Mouse (Mus musculus) neural tube, embryonic 12.5 days (tissue): Measurements from ENCODE around the gene Fam98c. TPM values are rescaled to one million over a fixed set of nuclear protein-coding genes. Genes with fewer than 3 reads are reported as not detected.
"Not testable (repeated sequence)": the region's sequence is repeated elsewhere in the genome, so short reads cannot be mapped to it uniquely, and the experiment has no call there.

Experiments
- ATAC-seq: fragments of 200-750 bp; cut with Nextera tagmentation; 2 replicates; pipeline ENCODE4 v1.8.0; 2017; ENCODE audit warnings: low read depth, mild to moderate bottlenecking, moderate TSS enrichment, moderate library complexity; ENCODE audit not compliant: low FRiP score
- H3K27ac ChIP-seq: fragments of 300-500 bp; sonication (generic); 2 replicates; pipeline ENCODE4 v1.5.1; 2016
- H3K27me3 ChIP-seq: fragments of 300-500 bp; sonication (generic); replicated peaks from 2 replicates; pipeline ENCODE4 v1.6.1; 2016; ENCODE audit warnings: mild to moderate bottlenecking
- H3K36me3 ChIP-seq: fragments of 300-500 bp; sonication (generic); 2 replicates; pipeline ENCODE4 v1.6.1; 2016; ENCODE audit warnings: mild to moderate bottlenecking
- H3K4me1 ChIP-seq: fragments of 300-500 bp; sonication (generic); 2 replicates; pipeline ENCODE4 v1.6.1; 2016
- H3K4me2 ChIP-seq: fragments of 300-500 bp; sonication (generic); replicated peaks from 2 replicates; pipeline ENCODE4 v1.6.1; 2016; ENCODE audit warnings: mild to moderate bottlenecking
- H3K4me3 ChIP-seq: fragments of 300-500 bp; sonication (generic); 2 replicates; pipeline ENCODE4 v1.5.1; 2016
- H3K9ac ChIP-seq: fragments of 300-500 bp; sonication (generic); 2 replicates; pipeline ENCODE4 v1.6.1; 2016; ENCODE audit warnings: mild to moderate bottlenecking
- H3K9me3 ChIP-seq: fragments of 300-500 bp; sonication (generic); 2 replicates; pipeline ENCODE4 v1.6.1; 2016; ENCODE audit warnings: mild to moderate bottlenecking
- WGBS: fragments of 180-500 bp; shearing (Covaris S2); methylation state at CpG from one replicate; pipeline ENCODE4 v1.1.7; 2016; 5-methylcytosine and 5-hydroxymethylcytosine counted together
- polyA plus RNA-seq: library from polyadenylated mRNA; unstranded; fragments of >200 nt; fragmentation: Nextera tagmentation; extraction: Ambion mirVana; gene quantifications from 2 replicates; pipeline ENCODE4 v1.2.1, GENCODE M21; 2016

Fam98c gene
- 30.8 and 33.7 TPM in 2 replicates for polyA plus RNA-seq

DNA sequence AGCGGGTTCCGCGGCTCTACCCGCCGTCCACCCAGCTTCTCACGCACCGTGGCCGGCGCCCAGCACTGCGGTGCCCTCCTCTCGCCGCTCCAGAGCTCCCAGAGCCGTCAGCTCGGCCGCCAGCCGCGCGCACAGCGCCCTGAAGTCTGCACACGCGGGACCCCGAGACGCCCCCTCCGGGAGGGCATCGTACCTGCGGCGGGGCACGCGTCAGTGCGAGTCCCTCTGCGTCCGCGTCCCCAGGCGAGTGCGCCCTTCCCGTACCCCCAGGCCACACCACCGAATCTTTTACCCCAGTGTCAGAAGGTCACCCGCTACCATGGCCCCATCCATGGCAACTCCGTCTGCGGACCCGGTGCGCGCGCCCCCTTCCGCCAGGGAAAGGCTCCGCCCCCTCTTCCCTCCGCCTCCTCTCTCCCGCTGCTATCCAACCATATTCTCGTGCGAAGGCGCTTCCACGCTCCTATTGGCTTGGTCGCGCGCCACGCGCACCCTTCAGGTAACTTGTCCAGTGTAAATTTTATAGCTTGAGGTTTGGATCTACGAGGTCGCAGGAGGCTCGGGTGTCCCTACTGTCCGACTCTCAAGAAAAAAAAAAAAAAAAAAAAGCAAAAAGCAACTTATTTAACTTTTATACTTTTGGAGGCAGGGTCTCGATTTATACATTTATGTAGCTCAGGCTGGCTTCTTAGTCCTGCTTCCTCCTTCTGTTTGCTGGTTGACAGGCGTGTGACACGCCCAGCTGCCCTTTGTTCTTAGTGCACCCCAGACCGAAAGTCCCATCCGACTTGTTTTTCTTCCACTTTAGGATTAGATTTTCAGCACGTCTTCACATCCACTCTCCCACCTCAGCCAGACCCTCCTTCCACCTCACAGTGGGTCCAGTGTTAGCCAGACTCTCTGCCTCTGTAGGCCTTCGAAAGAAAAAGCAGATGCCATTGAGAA is at the start of gene Fam98c:
Fam98c (minus strand) TSS at position 397 of the 945 bp plus-strand sequence.
- peak; percentile 83 for ATAC-seq
- peak within 1 kb of the TSS; percentile 77 for H3K4me3 ChIP-seq
- H3K9me3 ChIP-seq = peaks cover 4% of the 10 kb centered on the region; the same call in 1 of the 2 replicates
- peaks cover 8% of the 10 kb centered on the region; the same call in 1 of the 2 replicates for H3K36me3 ChIP-seq
- WGBS = 3% methylated on average over 68 of the region's 68 CpGs
- peak within 1 kb of the TSS; percentile 87 for H3K27ac ChIP-seq
- peaks cover 4% of the 10 kb centered on the region; the same call in 1 of the 2 replicates for H3K4me1 ChIP-seq
- peak within 1 kb of the TSS; percentile 82 for H3K9ac ChIP-seq
- peaks cover 24% of the 10 kb centered on the region for H3K27me3 ChIP-seq
- H3K4me2 ChIP-seq = peak within 1 kb of the TSS; percentile 98

DNA sequence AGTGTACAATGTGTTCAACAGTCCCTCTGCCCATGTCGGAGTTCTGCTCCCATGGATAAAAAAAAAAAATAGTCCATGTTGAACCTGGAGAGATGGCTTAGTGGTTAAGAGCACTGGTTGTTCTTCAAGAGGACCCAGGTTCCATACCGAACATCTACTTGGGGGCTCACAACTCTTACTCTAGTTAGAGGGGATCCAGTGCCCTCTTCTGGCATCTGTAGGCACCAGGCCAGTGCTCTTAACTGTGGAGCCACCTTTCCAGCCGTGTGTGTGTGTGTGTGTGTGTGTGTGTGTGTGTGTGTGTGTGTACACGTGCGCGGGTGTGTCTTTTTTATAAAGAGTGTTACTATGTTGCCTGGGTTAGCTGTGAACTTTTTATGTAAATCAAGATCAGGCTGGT is 46.5 kb upstream of the Fam98c start:
- Histone ChIP-seq H3K27me3 (no peaks in the 10 kb centered on the region), H3K36me3 (no peaks in the 10 kb centered on the region), H3K4me2 (no peak overlapping the region), H3K27ac (no peak overlapping the region), H3K9ac (no peak overlapping the region), H3K9me3 (no peaks in the 10 kb centered on the region), H3K4me1 (no peaks in the 10 kb centered on the region), H3K4me3 (no peak overlapping the region)
- 87% methylated on average over 6 of the region's 6 CpGs for WGBS
- ATAC-seq = no peak

DNA sequence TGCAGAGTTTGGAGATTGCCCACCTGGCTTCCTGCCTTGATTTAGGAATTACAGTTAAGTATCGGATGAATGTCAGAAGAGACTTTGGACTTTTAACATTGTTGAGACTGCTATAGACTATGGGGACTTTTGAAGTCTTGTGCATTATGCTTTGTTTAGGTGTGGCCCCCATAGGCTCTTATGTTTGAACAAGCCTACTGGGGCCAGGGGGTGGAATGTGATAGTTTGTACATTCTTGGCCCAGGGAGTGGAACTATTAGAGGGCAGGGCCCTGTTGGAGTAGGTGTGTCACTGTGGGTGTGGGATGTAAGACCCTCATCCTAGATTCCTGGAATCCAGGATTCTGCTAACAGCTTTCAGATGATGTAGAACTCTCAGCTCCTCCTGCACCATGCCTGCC is 38.2 kb upstream of the Fam98c start:
- WGBS = 96% methylated on average over 1 of the region's 1 CpGs
- ATAC-seq, H3K9me3 ChIP-seq: not testable (repeated sequence)

DNA sequence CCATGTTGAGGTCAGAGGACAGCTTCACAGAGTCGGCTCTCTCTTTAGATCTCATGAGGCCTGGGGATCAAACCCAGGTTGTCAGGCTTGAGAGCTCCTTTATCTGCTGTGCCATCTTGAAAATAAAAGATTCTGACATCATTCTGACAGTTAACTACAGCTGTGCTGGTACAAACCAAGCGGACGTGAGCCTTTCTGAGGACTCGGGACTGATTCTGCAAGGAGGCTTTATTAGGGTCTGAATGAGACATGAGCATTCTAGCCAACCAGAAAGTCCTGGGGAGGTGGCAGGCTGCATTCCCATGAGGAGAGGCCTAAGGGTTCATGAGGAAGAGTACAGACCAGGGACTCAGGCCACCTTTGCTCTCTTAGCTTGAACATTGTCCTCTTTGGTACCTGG is 25.3 kb upstream of the Fam98c start:
- H3K36me3 ChIP-seq, H3K27ac ChIP-seq, H3K9me3 ChIP-seq, H3K9ac ChIP-seq, H3K27me3 ChIP-seq, ATAC-seq, H3K4me3 ChIP-seq: not testable (repeated sequence)
- WGBS = 90% methylated on average over 4 of the region's 4 CpGs
- H3K4me1 ChIP-seq = peaks cover 14% of the 10 kb centered on the region
- H3K4me2 ChIP-seq = peak overlapping the region; percentile 86; the same call in 1 of the 2 replicates

More for the DNA sequence above, 38.2 kb upstream of the Fam98c start:
- H3K27me3 ChIP-seq, H3K4me1 ChIP-seq, H3K27ac ChIP-seq, H3K36me3 ChIP-seq, H3K9ac ChIP-seq, H3K4me3 ChIP-seq, H3K4me2 ChIP-seq: not testable (repeated sequence)

DNA sequence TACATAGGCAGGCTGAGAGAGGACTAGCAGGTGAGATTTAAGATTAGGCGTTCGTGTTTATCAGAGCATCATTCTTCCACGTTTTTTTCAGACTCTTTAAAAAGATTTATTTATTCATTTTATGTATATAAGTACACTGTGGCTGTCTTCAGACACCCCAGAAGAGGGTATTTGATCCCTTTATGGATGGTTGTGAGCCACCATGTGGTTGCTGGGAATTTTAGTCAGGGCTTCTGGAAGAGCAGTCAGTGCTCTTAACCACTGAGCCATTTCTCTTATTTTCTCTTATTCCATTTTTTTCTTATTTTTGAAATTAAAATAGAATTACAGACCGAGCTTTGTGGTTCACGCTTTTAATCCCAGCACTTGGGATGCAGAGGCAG is 24.8 kb upstream of the Fam98c start:
- 45% methylated on average over 5 of the region's 5 CpGs for WGBS
- no peaks in the 10 kb centered on the region for H3K27me3 ChIP-seq
- H3K9ac ChIP-seq = no peak overlapping the region
- H3K27ac ChIP-seq = no peak overlapping the region
- peak overlapping the region; percentile 13 for H3K4me3 ChIP-seq
- peaks cover 14% of the 10 kb centered on the region for H3K4me1 ChIP-seq
- ATAC-seq = peak; percentile 49
- peaks cover 13% of the 10 kb centered on the region for H3K36me3 ChIP-seq
- H3K4me2 ChIP-seq = peak overlapping the region; percentile 86
- no peaks in the 10 kb centered on the region for H3K9me3 ChIP-seq

DNA sequence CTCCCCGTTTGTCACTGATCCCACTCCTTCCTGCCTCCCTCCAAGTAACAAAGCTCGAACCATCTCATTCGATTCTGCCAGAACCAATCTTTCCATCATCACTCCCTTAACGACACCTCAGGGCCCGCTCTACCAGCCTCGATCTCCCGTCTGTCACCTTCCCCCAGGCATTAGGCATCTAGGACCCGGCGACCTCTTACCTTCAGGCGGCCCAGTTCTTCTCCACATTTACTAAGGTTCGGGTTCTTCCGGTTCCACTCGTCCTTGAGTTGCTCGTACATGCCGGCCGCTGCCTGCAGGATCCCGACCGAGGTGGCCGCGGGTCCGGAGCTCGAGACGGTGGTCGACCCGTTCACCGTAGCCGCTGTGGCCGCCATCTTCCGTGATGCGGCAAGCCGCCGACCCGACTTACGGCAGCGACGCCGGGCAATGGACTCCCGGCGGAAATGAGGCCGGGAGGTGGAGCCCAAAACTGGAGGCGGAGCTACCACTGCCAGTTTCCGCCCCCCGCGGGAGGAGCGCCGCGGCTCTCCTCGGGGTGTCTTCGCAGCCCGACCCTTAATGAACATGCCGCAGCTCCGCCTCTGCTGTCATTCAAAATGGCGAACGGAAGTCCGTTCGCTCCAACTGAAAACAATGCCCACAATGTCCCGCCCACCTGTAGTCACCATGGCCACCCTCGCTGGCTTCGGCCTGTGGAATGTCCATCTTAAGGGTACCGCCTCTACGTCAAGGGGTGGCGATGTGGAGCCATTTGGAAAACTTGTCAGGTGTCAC is 24.2 kb upstream of the Fam98c start, which contains the start of gene Psmd8:
Psmd8 (minus strand) TSS at position 625 of the 777 bp plus-strand sequence.
- Histone ChIP-seq H3K4me3 (peak within 1 kb of the TSS; percentile 64), H3K9me3 (no peaks in the 10 kb centered on the region), H3K27me3 (no peaks in the 10 kb centered on the region), H3K4me2 (peak within 1 kb of the TSS; percentile 86), H3K27ac (peak within 1 kb of the TSS; percentile 5; the same call in 1 of the 2 replicates), H3K9ac (peak within 1 kb of the TSS; percentile 78), H3K4me1 (peaks cover 14% of the 10 kb centered on the region), H3K36me3 (peaks cover 19% of the 10 kb centered on the region)
- under 1% methylated on average over 62 of the region's 62 CpGs for WGBS
- peak; percentile 93 for ATAC-seq

DNA sequence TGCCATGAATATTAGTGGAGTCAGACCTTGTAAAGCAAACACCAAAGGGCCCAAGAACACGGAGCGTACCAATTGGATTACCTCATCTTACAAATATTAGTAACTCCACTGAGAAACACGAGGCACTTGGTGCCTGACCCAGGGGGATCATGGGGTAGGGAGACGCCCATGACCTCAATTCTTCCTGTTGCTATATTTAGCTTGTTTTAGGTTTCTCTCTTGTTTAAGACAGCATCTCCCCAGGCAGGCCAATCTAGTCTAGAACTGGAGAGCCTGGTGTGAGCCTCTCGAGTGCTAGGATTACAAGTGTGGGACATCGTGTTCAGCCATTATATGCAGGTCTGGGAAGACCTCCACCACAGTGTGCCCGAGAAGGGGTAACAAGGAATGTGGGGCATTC is 23.3 kb upstream of the Fam98c start:
- H3K4me2 ChIP-seq = peak overlapping the region; percentile 86
- H3K27me3 ChIP-seq = peaks cover 8% of the 10 kb centered on the region
- 67% methylated on average over 7 of the region's 7 CpGs for WGBS
- H3K9me3 ChIP-seq = no peaks in the 10 kb centered on the region
- H3K4me3 ChIP-seq = peak overlapping the region; percentile 64
- no peak overlapping the region for H3K27ac ChIP-seq
- ATAC-seq = no peak
- peak overlapping the region; percentile 78 for H3K9ac ChIP-seq
- H3K36me3 ChIP-seq = peaks cover 28% of the 10 kb centered on the region
- peaks cover 14% of the 10 kb centered on the region for H3K4me1 ChIP-seq

DNA sequence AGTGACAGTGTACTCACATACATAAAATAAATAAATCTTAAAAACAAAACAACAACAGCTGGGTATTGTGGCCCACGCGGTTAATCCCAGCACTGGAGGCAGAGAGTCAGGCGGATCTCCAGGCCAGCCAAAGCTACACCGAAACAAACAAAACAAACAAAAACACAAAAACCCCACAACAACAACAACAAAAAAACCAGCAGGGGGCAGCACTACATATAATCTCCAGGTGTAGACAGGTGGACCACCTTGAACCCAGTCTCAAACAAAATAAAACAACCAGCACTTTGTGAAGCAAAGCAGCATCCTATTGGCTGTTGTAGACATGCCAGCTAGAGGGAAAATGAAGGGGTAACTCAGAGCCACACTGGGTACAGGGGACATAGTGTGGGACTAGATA is 22.1 kb upstream of the Fam98c start:
- Histone ChIP-seq H3K27ac (no peak overlapping the region), H3K4me2 (no peak overlapping the region), H3K27me3 (peaks cover 20% of the 10 kb centered on the region), H3K4me1 (peaks cover 17% of the 10 kb centered on the region), H3K4me3 (no peak overlapping the region), H3K9ac (no peak overlapping the region), H3K36me3 (peaks cover 40% of the 10 kb centered on the region), H3K9me3 (no peaks in the 10 kb centered on the region)
- ATAC-seq = no peak
- 91% methylated on average over 4 of the region's 4 CpGs for WGBS

DNA sequence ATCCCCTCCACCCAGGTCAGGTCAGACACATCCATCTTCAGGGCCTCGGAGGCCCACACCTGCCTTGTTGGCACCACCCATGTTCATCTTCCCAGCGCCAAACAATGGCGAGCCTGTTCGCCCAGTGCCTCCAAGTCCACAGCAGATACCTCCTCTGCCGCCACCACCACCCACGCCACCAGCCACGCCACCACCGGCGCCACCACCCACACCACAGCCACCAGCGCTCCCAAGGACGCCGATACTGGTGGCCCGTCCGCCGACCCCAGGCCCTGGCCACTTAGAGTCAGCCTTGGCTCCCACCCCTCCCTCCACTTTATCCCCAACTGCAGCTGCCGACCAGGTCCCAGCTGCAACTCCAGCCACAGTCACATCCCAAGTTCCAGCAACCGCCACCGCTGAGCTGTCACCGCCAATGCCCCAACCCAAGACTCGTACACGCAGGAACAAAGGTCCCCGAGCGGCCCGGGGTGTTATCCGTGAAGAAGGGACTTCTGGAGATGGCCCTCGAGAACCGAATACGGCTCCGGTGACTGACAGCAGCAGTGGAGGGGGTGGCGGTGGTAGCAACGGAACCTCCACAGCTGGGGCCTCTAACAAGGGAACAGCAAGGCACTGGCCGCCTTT is 16.5 kb upstream of the Fam98c start:
- H3K9me3 ChIP-seq = no peaks in the 10 kb centered on the region
- no peak overlapping the region for H3K4me3 ChIP-seq
- no peak overlapping the region for H3K27ac ChIP-seq
- H3K4me1 ChIP-seq = peaks cover 47% of the 10 kb centered on the region
- peaks cover 48% of the 10 kb centered on the region for H3K27me3 ChIP-seq
- no peak overlapping the region for H3K9ac ChIP-seq
- 33% methylated on average over 32 of the region's 32 CpGs for WGBS
- ATAC-seq = no peak
- H3K4me2 ChIP-seq = peak overlapping the region; percentile 68
- H3K36me3 ChIP-seq = peaks cover 43% of the 10 kb centered on the region

DNA sequence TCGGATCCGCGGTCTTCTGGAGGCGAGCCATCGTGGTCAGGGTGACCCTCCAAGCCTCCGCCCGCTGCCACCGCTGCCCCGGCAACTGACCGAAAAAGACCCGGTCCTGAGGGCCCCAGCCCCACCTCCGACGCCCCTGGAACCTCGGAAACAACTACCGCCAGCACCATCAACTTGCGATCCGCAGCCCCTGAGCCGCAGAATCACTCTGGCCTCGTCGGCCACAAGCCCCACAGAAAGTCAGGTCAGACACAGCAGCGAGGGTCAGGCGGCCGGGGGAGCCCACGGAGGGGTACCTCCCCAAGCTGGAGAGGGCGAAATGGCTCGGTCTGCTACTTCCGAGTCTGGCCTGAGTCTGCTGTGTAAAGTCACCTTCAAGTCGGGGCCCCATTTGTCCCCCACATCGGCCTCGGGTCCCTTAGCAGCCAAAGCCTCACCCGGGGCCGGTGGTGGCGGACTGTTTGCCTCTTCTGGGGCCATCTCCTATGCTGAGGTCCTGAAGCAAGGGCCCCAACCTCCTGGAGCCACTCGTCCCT is 15.6 kb upstream of the Fam98c start:
- Histone ChIP-seq H3K9ac (peak overlapping the region; percentile 43), H3K9me3 (no peaks in the 10 kb centered on the region), H3K27ac (no peak overlapping the region), H3K27me3 (peaks cover 49% of the 10 kb centered on the region), H3K4me3 (peak overlapping the region; percentile 20), H3K4me2 (peak overlapping the region; percentile 68), H3K4me1 (peaks cover 47% of the 10 kb centered on the region), H3K36me3 (peaks cover 38% of the 10 kb centered on the region)
- ATAC-seq = no peak
- WGBS = 7% methylated on average over 34 of the region's 34 CpGs

DNA sequence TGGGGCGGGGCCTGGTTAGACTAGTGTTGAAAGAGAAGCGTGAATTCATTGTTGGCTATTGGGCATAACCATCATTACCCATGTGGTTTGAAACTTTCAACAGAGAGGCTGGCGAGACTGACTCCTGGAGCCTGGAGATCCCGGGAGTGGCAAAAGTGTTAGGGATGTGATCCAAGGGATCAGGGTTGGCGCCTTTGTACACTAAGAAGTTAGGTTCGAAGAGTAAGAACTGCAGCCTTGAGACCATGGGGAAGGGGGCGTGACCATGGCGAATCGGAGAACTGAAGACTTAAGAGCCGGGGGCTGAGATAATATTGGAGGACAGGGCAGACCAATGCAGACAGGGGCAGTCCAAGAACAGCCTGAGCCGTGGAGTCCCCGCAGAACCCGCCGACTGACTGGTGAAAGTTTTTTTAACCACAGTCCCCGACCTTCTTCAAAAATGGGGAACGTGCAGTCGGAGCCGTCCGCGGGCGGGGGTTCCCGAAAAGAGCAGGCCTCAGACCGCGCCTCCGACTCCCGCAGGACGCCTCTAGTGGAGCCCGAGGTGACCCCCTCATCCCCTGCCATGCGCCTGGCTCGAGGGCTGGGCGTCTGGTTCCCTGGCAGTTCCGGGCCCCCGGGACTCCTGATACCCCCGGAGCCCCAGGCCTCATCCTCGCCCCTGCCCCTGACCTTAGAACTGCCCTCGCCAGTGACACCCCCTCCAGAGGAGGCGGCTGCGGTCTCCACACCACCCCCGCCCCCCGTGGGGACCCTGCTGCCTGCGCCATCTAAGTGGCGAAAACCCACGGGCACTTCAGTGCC is 14.9 kb upstream of the Fam98c start:
- H3K9ac ChIP-seq = peak overlapping the region; percentile 43
- no peaks in the 10 kb centered on the region for H3K9me3 ChIP-seq
- H3K27ac ChIP-seq = no peak overlapping the region
- H3K4me1 ChIP-seq = peaks cover 47% of the 10 kb centered on the region
- H3K36me3 ChIP-seq = peaks cover 31% of the 10 kb centered on the region
- peak overlapping the region; percentile 66 for H3K4me3 ChIP-seq
- peak overlapping the region; percentile 68 for H3K4me2 ChIP-seq
- 2% methylated on average over 43 of the region's 43 CpGs for WGBS
- peaks cover 49% of the 10 kb centered on the region for H3K27me3 ChIP-seq
- ATAC-seq = no peak
